Mouse (Mus musculus) cerebellum, postnatal 4 days (tissue): Measurements from ENCODE around the gene Mst1.

Source experiments
- DNase-seq, 2 experiments: peaks; one replicate each; pipeline ENCODE4 v3.0.0; 2022; ENCODE audit warnings: low spot score in 2 of 2, mixed read lengths in 1 of 2

Mst1 gene

GRCm38 (mm10) chr9:108080168-108080567, at the start of gene Mst1:
TSS of gene Mst1 (plus strand) at chr9:108080436.
- DNase-seq: no peak

DNA sequence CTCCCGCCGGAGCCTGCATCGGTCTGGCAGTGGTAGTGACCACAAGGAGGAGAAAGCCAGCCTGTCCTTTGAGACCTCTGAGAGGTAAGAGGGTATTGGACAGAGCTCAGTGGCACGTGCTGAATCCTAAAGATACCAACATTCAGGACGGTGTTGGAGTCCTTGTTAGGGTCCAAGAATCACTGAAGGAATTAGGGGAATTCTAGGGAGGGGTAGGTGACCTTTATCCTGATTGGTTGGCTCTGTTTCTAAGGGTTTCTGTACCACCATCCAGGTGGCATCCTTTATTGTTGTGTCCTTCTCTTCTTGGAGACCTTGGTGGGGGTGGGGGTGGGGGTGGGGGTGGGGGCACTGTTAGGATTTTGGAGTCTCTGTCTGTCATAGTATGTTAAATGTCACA, 48.1 kb upstream of the Mst1 start:
- no peak for DNase-seq

- no peak for DNase-seq
These were observed 44.7 kb upstream of the Mst1 start for GRCm38 (mm10) chr9:108035331-108036156.

GRCm38 (mm10) chr9:108044751-108045492, 35.3 kb upstream of the Mst1 start:
- DNase-seq: no peak

- DNase-seq: no peak
These were observed 33.7 kb upstream of the Mst1 start for GRCm38 (mm10) chr9:108046582-108046981.

DNA sequence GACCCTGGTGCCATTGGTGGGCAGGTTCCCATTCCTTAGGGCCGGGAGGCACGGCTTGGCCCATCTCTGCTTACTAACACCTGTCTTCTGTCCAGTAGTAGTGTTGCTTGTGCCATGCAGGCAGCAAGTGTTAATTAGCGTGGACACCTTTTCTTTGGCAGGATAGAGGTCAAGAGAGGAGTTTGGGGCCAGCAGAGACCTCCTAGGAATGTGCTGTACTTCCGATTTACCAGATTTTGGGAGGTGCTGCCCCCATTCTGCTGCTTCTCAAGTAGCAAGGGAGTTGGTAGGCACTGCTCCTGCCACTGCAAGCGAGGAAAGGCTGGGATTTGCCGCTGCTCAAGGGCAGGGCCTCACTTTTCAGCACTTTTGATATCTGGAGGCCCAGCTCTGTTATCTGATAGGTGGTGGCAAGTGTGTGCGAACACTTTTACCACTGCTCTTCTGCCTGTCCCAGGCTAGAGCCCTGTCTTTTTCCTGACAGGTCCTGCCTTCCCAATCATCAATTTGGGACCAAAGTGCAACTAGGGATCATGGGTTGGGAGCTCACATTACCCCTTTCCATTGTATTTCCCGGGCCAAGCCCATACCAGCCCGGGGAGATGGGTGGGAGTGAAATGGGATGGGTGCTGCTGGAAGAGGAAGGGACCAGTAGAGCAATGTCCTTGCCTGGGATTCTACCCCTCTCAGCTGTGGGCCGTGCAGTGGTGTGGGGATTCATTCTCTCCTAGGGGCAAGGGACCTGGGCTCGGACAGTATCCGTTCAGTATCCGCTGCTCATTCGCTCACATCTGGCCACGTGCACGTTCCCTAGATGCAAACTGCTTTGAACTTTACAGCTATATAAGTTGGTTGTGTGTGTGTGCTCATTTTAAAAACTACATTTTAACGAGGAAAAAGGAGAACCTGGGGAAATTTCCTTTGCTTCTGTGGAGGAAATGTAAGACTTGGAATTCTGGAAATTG, 32.4 kb upstream of the Mst1 start:
- no peak for DNase-seq

DNA sequence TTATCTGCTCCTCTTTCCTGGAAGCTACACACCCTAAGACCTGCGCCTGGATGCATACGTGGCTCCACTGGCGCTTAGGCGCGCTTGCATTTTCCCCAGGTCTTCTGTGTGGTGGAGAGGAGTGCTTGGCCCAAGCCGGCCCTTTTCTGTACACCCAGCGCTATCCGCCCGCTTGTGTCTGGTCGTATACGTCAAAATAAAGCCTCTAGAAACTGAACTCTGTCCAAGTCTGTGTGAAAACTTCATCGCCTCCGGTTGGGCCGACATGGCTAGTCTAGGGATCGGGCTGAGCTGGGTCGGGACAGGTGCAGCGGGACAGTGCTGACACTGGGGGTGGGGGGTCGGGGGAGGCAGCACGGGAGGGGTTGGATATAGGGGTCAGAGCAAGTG, 31.7 kb upstream of the Mst1 start:
- no peak for DNase-seq

DNA sequence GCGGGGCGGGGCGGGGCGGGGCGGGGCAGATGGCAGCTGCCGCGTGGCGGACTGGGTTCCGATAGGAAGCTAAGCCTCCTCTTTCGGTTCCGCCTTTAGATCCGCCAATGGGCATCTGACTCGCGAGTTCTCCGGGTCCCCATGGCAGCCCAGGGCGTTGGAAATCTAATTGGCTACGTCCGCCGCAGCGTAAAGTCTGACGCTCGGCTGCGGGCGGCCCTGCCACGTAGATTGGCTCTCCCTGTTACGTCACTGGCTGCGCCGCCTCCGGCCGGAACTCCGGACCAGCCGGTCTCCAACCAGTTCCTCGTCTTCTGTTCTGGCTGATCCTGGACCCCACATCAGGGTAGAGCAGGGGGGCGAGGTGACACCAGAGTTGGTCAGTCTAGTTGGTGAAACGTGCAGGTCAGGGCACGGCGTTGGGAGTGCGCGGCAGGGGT, 31.2 kb upstream of the Mst1 start, which contains the start of gene Gmppb:
TSS of gene Gmppb (plus strand) at position 227 of the 440 bp plus-strand sequence.
- DNase-seq: peak; percentile 84 to 92

GRCm38 (mm10) chr9:108049561-108050251, 30.5 kb upstream of the Mst1 start:
- DNase-seq: no peak

- no peak for DNase-seq
These were observed 28.9 kb upstream of the Mst1 start for GRCm38 (mm10) chr9:108051184-108051930.

DNA sequence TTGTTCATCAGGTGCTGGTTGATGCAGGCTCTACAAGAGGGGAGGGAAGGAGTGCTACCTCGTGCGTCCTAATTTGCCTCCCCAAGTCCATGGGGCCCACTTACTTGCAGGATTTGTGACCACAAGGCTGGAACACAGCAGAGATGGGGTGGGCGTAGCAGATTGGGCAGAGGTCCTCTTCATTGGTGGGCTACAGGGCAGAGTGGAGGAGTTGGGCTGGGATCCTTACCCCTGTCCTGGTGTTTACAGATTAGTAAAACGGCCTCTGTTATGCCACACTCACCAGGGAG, 28.4 kb upstream of the Mst1 start:
- DNase-seq: no peak

- DNase-seq: no peak
These were observed 27.8 kb upstream of the Mst1 start for GRCm38 (mm10) chr9:108052411-108052810.

GRCm38 (mm10) chr9:108052885-108053664, 27.2 kb upstream of the Mst1 start, which contains the start of gene Amigo3:
TSS of gene Amigo3 (plus strand) at chr9:108053159.
- peak; percentile 96 to 98 for DNase-seq

- DNase-seq: no peak
These were observed 26.5 kb upstream of the Mst1 start for GRCm38 (mm10) chr9:108053665-108054225.

DNA sequence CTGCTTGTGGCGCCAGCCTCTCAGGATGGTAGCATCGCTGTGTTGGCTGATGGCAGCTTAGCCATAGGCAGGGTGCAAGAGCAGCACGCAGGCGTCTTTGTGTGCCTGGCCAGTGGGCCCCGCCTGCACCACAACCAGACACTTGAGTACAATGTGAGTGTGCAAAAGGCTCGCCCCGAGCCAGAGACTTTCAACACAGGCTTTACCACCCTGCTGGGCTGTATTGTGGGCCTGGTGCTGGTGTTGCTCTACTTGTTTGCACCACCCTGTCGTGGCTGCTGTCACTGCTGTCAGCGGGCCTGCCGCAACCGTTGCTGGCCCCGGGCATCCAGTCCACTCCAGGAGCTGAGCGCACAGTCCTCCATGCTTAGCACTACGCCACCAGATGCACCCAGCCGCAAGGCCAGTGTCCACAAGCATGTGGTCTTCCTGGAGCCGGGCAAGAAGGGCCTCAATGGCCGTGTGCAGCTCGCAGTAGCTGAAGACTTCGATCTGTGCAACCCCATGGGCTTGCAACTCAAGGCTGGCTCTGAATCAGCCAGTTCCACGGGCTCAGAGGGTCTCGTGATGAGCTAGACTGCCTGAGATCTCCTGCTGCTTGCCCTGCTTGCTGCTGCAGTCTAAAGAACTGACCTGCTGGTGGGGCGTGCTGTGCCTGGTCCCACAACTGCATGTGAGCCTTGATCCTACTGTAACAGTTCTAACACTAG, 25.8 kb upstream of the Mst1 start:
- no peak for DNase-seq

GRCm38 (mm10) chr9:108055061-108055460, 25.2 kb upstream of the Mst1 start:
- no peak for DNase-seq

DNA sequence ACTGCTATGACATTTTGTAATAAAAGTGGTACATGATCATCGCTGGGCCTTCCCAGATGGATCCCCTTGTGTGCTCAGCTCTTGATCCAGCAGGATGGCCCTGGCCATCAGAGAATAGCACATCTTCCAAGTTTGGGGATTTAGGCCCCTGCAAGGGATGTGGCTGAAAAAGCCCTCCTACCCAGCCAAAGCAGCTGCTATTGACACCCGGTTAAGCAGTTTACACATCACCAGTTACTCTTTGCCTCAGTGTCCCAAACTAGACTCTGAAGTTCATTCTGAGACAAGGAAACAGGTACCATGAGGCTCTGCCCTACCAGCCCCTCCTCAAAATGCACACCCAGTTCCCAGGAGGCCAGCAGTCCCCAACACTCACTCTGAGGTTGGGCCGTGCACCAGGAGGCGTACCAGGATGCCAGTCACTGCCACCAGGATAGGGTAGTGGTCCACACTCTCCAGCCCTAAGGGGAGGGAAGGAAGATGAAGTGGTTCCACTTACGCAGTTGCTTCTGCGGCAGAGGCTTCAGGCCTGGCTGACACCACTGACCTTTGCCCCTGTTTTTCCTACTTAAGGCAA, 24.5 kb upstream of the Mst1 start:
- no peak for DNase-seq
